Mouse (Mus musculus): ENCODE results near the gene Plxna4. TPM values are rescaled to one million over a fixed set of nuclear protein-coding genes. Genes with fewer than 3 reads are reported as not detected.

Plxna4 gene
- polyA plus RNA-seq (2015; fragmentation: Nextera tagmentation; extraction: Ambion mirVana): 1.2 and 1.3 TPM in 2 replicates

DNA sequence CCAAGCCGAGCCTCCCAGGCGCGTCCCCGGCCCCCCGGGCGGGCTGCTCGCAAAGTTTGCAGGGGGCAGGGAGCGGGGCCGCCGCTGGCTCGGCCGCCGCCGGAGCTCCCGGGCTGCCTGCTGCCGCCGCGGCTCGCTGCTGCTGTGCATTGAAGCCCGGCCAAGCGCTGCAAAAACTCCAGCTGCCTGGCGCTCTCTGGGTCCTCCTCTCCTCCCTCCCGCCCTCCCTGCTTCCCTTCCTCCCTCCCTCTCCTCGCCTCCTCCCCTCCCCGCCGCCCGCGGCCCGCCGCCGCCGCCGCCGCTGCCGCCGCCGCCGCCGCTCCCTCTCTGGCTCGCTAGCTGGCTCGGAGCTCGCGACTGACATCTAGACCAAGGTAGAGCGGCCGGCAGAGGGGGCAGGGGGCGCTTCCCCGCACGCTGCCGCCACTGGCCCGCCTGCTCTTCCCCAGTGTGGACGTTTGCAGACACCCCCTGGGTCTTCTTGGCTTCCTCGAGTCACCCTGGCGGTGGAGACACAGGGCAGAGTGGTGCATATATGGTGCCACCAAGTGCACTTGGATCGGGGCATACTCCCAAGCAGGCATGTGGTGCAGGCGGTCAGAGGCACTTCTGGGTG, at the start of gene Plxna4:
TSS of gene Plxna4 (minus strand) at position 137 of the 616 bp plus-strand sequence.

